Mouse (Mus musculus) thymus, postnatal 36 days (tissue): ENCODE measurements at regions not wholly inside any gene's neighbourhood (a gene's known extent, or its start where the extent isn't known, plus 50 kb on each side); places are given as distances from the start of the nearest gene placed in this dataset.
"Not testable (repeated sequence)": the region's sequence is repeated elsewhere in the genome, so short reads cannot be mapped to it uniquely, and the experiment has no call there.

ENCODE experiments used
- DNase-seq, 2 experiments: peaks; one replicate each; pipeline ENCODE4 v3.0.0; 2022; ENCODE audit warnings: mixed read lengths in 2 of 2

DNA sequence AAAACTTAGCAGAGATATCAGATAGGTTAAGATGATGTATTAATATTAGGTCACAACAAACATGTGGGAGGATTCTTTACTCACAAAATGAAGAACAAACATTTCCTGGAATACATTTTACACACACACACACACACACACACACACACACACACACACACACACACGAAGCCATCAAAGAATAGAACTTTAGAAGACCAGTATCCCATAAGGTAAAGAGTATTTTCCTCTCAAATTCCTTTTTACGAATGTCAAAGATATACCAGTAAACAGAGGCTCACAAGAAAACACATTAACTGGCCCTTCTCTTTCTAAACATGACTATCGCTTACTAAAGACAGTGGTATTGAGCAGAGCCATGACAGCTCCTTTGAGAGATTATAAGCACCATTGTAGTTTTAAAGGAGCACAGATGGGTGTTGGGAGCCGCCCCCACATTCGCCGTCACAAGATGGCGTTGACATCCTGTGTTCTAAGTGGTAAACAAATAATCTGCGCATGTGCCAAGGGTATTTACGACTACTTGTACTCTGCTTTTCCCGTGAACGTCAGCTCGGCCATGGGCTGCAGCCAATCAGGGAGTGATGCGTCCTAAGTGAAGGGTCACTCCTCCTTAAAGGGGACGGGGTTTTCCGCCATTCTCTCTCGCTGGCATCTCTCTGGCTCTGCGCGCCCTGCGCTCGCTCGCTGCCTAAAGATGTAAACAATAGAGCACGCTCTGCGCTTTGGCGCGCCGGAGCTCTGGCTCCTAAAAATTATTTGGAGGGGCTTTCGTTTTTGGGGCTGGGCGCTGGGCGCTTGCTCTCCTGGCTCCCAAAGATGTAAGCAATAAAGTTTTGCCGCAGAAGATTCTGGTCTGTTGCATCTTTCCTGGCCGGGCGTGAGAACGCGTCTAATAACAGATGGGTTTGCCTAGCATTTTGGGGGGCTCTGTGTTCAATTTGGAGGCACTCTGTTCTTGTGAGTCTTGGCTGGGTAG is 160.0 kb downstream of the Csl start:
- not testable (repeated sequence) for DNase-seq

DNA sequence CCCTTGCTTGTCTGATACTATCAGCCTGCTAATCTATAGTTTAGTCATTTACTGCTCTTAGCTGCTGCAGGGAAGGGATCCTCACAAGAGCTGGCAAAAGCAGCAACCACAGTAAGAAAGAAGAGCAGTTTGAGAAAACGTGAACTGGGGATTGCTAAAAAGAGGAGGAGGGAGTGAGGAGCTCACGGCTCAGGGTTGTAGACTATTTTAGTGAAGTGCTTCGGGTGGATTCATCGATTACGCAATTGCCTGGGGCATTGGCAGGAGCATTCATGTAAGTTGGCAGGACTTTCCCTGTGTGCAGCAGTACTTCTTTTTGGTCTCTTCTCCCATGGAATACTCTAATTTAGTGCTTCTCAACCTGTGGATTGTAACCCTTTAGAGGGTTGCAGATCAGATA is 157.1 kb downstream of the Csl start:
- DNase-seq: no peak

DNA sequence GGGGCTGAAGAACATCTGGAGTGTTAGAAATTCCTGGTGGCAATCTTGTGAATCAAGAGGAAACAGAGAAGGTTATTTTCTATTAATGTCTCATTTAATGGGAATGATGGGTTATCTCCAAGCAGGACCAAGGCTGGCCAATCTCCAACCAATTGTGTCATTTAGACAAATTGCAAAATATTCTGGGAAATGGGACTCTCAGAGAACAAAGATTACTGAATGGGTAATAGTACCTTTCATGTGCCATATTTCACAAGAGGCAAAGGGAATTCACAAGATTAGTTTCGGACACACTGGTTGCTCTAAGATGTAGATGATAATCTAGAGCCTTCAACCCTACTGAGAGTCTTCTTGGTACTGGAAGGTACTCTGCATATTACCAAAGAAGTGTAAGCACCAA is 155.3 kb downstream of the Csl start:
- no peak for DNase-seq

DNA sequence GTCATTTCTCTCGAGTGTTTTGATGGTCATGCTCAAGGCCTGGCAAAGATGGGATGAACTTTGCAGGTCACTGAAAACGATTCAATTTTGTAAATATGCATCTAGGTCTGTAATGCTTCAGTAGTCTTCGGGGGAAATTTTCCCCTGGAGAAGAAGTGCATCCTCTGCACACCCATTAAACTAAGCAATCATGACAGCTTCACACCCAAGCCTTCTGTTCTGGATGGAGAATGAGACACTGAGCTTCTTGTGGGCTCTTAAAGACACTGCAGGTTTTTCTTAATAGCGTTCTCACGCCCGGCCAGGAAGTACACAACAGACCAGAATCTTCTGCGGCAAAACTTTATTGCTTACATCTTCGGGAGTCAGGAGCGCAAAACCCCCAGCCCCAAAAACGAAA is 151.0 kb downstream of the Csl start:
- no peak for DNase-seq

DNA sequence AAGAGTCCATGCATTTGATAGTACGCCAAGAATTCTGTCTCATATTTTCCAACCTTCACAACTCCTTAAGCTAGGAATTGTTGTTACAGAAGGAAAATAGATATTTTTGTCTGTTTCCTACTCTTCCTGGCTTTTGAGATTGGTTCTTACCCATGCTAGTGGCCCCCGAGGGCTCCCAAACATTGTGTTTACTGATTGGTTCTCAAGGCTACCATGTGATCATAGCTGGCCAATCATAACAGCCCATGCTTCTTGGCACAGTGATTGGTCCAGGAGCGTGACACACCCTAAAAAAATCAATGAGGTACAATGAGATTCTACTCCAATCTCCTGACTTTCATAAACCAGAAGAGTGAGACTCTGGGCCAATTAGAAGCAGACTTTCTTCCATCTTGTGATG is 150.0 kb downstream of the Csl start:
- DNase-seq: no peak

DNA sequence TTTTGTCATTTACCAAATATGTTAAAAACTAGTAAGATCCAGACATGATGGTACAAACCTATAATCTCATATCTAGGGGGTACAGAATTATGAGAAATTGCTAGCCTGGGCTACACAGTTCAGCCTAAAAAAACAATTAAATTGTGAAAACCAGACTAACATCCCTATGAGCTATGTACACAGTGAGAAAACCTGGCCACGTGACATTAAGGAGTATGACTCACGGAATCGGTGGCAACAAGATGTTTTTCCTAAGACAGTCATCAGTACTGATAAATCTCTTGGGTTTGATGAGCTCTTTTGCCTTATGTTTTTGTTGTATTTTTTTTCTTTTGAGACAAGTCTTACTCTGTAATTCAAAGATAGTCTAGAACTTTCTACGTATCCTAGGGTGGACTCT is 148.6 kb downstream of the Csl start:
- DNase-seq: no peak

DNA sequence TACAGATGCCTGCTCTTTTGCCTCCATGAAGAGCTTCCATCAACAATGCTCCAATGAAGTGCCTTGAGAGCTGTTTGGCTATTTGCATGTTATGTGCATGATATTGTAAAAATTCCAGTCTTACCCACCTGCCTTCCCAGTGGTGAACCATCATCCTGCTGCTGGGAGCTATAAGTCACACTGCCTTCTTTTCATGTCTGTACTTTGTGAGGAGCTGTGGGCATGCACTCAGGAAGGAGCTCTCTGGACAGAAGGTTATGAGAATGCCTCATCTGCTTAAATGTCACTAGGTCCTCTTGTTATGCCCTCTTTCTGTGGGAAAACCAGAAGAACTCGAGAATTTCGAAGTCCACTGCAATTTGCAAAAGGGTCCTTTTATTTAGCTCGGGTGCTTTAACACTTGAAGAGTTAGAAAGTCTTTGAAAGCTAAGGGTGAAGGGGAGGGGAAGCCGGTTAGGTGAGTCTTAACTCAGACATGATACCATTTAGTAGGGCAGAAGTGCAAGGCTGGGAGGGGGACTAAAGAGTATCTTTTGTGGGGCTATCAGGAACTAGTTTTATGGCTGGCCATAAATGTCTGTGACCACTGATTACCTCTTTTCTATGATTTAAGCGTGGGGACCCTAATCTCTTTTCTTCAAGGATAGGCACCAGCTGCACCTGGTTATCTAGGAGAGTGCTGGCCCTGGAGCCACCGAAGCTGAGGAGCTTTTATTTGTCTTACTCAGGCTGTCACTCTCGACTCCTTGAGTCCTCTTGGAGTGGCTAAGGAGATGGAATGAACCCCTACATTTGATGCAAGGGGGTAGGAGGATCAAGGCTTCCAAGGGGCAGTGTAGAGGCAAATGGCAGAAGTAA is 144.8 kb downstream of the Csl start:
- DNase-seq: no peak

DNA sequence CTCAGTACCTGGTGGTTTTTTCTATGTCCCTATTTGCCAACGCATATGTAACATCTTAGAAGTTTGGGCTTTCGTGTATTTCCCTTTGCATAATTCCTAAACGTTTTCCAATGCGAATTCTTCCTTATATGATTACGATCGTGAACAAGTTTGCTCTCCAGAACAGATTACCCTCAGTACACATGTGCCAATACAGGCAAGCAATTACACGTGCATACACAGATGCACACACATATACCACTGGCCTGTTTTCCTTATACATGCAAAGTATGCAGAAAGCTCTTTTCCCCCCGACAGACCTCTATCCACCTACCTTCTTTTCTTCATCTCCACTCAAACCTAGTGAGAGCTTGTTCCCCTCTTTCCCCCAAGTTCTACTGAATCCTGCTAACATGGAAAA is 144.1 kb downstream of the Csl start:
- DNase-seq: no peak

DNA sequence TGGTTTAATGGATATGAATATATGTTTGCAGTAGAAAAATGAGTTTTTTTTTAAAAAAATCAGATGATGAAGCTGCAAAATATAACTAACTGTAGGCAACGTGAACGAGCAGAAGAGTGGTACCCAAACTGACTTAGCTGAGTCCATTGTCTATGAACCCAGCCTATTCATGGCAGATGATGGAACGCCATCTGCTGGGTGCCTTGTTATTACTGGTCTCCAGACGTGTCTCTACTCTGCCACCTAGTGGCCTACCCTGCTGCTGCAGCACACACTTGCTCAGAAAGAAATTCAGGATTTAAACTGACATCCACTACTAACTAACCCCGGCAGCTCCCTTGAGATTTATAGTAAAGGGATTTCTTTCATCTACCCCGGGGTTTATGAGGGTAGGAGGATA is 143.7 kb downstream of the Csl start:
- peak; percentile 79 to 86 for DNase-seq

DNA sequence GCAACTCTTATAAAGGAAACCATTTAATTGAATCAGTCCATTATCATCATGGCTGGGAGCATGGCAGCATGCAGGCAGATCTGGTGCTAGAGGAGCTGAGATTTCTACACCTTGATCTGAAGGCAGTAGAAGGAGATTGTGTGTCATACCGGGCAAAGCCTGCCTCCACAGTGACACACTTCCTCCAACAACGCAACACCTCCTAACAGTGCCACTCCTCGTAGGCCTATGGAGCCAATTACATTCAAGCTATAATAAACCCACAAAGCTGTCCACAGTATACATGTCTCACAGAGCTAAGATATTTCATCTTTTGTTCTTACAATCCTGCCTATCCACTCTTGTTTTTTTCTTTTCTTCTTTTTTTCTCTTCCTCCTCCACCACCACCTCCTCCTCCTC is 141.8 kb downstream of the Csl start:
- no peak for DNase-seq

DNA sequence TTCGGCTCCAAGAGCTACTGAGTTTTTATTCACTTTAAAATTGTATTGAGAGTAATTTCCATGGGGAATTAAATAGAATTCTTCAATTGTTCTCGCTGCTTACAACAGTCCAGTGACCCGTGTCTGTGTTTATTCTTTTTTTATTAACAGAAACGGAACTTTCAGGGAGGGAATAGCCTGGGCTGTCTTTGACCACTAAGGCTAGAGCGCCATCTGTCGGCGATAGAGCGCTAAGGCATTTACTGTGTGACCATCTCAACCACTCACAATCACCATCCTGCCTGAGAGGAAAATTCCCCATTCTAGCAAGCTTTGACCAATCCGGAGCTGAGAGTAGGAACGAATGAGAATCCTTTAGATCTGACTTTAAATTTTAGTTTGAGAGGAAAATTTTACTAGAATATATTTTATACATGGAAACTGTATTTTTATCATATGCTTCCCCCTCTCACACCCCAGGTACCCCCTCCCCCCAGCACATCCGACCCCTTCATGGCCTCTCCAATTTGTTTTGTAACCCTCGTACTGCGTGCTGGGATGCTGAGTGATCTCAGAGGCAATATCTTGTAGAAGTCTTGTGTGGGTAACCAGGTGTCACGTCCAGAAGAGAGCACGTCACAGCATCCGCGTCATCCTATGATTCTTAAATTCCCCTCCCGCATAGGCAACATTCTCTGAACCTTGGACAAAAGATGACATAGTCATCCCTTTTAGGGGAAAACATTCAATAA is 139.9 kb downstream of the Csl start:
- DNase-seq: peak; percentile 42 to 45

DNA sequence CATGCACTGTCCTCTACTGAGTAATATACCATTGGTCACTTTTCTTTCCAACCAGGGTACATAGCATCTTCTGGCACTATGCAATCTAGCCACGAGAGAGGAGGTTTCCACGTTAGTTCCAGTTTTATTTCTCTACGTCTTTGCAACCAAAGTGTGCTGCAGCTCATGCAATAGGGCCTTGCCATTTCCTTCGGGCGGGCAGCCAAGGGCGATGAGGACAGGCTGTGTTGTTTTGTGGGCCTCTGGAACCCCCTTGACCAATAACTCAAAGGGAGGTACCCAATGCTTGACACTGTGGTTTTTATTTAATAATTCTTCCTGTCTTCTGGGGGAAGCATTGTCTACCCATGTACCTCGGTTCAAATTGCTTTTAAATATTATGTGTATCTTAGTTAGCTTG is 139.0 kb downstream of the Csl start:
- DNase-seq: no peak

DNA sequence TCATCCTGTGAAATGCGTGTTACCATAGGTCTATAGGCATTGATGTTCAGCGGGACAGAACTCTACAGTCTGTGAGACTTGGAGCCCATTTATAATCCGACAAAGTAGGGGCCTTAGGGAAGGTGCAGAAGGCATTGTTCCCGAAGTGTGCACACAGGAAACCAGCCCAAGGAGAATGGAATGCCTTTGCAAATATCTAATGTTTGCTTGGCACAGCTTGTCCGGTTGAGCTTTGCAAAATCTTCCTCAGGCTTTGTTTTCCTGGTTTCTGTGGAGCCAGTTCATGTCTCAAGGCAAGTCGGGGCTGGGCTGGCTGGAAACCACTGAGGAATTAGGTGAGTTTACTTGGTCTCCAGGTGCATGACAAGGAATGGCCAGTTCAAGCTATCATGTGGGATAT is 132.1 kb downstream of the Csl start:
- DNase-seq: no peak

DNA sequence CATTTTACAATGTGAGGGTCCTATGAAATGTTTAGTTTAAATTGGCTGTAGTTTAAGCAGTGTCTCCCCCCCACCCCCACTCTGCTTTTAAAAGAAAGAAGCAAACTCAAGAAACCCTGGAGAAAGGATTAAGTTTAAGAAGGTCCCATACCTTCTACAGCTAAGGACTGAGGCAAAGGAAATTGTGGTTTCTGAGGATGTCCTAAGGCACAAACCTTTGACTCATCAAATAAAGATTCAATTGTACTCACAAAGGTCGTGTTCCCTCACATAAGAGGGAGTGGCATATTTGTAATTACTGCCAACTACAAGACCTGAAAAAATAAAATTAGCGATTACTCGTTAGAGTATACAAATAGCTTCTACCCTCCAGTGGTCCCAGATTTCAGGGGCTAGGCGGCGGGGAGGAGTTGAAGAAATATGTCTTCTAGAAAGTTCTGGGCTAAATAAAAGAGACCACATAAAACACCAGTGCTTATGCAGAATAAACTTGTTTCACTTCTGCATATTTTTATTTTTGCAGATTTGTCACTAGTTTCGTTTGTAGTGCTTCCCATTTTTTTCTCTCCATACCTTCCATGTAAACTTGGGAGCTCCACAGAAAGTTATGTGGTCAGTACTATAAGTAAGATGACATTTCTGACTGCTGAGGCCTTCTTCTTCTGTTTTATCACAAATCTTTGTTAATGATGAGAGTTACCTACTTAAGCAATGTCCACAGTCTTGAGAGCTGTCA is 127.0 kb downstream of the Csl start:
- DNase-seq: no peak

DNA sequence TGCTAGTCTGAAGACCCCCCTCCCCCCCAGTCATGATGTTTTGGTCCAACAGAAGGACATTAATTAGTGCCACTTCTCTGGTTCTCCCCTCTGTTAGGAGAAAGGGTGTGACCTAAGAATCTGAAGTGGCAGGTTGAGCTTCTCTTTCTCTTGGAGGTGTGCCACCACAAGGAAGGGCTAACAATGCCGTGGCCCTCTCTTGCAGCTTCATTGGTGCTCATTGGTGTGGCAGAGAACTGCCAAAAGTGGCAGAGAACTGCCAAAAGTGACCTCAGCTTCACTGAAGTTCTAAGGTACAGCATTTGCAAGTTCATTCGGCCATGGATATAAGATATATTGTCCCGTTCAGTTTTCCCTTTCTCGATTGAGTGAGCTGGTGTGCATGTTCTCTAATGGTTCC is 123.7 kb downstream of the Csl start:
- DNase-seq: no peak

DNA sequence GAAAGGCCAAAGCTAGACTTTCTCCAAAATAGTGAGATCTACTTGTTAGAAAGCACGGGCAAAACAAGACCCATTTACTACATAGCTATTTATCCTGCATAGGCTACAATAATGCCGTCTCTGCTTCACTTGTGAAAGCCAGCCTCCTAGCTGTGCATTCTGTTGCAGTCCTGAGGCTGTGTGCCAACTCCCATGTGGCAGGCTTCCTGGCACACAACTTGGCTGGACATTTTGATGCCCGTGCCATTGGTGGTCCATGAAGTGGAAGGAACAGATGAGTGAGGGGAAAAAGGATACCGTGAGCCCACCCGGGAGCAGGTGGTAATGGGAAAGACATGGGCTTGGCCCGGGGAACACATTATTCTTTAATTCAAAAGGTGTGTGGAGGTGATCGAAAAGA is 120.4 kb downstream of the Csl start:
- no peak for DNase-seq

DNA sequence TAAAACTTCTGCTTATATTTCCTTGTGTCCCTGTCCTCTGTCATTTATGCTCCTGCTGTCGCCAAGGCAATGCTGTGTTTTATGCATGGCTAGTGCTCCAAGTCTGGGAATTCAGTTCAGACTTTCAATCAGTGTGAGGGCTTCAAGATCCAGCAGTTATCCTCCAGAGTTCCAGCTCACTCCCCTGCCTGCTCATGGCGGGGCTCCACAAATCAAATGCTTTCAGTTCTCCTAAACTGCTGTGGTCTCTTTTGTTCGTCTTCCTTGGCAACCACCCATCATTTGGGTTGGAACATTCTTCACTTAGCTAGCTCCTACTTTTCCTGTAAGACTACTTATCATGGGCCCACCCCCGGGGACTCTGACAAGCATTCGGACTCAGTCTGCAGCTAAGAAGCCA is 120.0 kb downstream of the Csl start:
- no peak for DNase-seq

DNA sequence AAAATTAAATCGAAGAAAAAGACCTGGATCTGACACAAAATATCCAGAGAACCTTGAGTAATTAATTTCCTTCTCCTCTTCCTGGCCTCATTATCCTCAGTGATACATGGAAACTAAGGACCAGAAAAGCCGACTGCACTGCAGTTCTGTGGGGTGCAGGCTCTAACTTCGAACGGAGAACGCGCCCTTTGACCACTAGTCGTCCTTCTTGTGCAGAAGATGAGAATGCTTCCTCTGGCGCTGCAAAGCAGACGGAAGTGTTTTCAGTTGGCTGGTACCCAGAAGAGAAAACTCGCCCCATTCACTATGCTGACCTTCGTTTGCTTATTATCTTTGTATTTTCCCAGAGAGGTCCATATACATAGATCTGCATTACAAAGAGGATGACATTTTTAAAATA is 117.7 kb downstream of the Csl start:
- DNase-seq: peak; percentile 14 to 22

DNA sequence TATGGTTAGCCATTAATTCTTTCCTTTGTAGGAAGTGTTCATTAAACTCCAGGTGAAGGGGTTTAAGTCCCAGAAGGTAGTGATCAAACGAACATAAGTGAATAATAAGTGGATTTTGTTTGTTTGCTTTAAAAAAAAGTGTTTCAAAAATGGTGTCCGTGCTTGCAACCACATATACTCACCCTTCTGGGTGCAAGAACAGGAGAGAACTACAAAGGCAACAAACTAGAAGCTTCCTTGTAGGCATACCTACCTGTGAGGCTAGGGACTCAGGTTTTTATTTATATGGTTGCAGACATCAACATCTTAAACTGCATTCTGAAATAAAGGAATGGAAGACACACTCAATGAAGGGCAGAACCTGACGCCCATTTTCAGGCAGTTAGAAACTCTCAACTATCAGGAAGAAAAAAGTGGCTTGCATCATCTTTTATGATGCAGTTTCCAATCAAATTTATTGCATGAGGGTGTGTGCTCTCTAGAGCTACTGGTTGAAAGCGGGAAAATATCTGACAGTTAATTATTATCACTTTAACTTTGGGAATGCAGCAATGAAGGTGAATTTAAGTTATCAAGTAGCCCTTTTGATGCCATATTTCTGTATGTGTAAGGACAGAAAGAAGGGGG is 117.1 kb downstream of the Csl start:
- no peak for DNase-seq

DNA sequence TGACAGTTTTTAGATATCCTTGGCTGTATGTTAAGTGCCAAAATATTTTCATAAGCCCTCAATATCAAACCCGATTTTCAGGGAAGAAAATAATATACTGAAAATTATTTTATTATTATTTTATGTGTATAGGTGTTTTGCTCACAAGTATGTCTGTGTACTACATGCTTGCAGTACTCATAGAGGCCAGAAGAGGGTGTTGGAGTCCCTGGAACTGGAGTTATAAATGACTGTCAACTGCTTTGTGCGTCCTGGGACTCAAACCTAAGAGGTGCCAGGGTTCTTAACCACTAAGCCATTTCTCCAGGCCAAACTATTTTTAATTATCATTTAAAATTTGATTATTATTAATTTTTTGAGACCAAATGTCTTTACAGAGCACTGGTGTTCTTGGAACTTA is 114.5 kb downstream of the Csl start:
- no peak for DNase-seq

DNA sequence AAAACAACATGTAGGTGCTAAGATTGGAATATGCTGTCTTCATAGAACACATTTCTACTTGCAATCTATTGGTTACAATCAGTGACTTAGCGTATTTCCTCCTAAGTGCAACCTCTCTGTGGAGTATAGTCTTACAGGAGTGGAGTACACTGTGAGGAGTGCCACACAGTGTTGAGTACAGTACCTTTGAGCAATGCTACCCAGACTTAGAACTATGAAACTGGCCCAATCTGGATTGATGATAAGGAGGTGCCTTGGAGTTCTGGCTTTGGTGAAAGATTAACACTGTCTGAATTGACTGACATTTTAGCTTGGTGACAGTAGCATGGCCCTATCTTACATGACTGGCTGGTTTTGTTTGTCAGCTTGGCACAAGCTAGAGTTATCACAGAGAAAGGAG is 107.4 kb downstream of the Csl start:
- DNase-seq: no peak

DNA sequence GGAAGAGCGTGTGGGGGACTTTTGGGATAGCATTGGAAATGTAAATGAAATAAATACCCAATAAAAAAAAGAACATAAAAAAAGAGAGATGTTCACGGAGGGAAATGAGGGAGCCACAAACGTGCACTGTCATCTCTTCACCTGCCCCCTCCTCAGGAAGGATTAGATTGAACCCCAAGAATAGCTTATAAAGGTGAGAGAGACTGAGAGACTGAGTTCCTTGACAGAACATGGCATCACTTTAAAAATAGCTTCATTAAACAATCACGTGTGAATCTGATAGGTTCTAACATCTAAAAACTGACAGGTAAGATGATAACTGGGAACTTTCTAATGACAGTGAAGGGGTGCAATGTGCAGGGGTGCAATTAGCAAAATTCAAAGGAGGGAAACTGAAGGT is 105.2 kb downstream of the Csl start:
- no peak for DNase-seq
